Mouse (Mus musculus): ENCODE data around the gene Nps. TPM values are rescaled to one million over a fixed set of nuclear protein-coding genes. Genes with fewer than 3 reads are reported as not detected.
"Not testable (repeated sequence)": the region's sequence is repeated elsewhere in the genome, so short reads cannot be mapped to it uniquely, and the experiment has no call there.

The Nps gene
- not detected for total RNA-seq (2021)
- long read RNA-seq, experiment 1: 0 reads
- long read RNA-seq, experiment 2: 0 reads

DNA sequence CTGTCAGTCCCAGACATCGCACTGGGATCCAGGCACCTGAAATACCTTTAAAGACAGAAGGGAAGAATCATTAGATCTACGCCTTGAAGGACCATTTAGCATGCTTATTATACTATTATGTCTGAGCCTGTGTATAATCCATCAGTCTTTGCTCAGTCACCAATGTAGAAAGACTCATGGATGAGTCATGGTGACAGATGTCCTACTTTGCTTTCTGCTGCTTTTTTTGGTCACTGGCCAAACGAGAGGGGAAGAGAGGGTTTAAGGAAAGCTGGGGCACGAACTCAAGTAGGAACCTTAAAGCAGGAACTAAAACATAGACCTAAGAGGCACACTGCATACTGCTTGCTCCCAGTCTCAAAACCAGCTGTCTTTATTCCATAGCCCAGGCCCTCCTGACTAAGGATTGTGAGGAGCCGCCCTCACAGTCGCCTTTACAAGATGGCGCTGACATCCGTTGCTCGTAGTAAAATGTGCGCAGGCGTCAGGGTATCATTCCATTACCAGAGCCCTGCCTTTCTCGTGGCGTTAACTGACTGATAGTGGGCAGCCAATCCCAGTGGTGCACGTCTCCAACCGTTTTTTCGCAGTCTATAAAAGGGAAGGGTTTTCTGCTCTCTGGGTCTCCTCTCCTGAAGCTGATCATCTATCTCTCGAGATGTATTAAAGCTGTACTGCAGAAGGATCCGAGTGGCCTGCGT lies at the start of gene Nps:
TSS of gene Nps (plus strand) at position 651 of the 701 bp plus-strand sequence.
- DNase-seq (ENCODE audit: low spot score in 2 of 2): not testable (repeated sequence)

GRCm38 (mm10) chr7:135208947-135209567 lies 49.4 kb upstream of the Nps start:
- DNase-seq (ENCODE audit: low spot score in 2 of 2): no peak

- DNase-seq (ENCODE audit: low spot score in 2 of 2): no peak
Observed at GRCm38 (mm10) chr7:135210296-135210695, 48.2 kb upstream of the Nps start.

- no peak for DNase-seq (ENCODE audit: low spot score in 2 of 2)
Observed at GRCm38 (mm10) chr7:135210831-135211230, 47.7 kb upstream of the Nps start.

DNA sequence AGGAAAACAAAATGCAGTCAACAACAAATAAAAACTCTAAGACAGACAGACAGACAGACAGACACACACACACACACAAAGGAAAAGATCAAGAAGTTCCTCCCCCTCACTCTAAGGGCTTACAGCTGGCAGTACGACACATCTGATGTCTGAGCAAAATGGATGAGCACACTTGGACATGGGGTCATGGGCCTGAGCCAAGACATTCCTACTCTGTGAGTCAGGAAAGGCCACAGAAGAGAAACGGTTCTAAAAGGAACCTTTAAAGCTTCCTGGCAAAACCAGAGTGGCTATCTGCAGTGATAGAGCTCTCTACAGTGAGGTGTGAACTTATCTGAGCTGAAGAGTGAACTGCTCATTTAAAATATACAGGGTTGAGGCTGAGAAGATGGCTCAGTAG lies 46.0 kb upstream of the Nps start:
- DNase-seq (ENCODE audit: low spot score in 2 of 2): no peak

GRCm38 (mm10) chr7:135221475-135221874 lies 37.0 kb upstream of the Nps start:
- no peak for DNase-seq (ENCODE audit: low spot score in 2 of 2)

DNA sequence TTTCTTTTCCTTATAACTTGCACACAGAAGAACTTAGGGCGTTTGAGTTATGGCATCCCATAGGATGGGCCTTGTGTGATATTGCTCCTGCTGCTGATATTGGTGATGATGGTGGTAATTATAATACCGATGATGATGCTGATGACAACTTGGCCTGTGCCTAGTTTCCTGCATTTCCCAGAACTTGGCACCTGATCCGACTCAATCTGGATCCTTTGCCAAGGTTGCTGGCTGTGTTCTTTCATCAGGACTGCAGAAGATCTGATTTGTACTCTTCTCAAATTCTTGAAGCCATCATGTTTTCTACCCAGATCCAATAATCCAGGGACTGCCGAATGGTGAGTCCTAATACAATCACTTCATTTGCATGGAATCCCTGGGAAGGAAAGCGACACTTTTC lies 32.5 kb upstream of the Nps start:
- DNase-seq (ENCODE audit: low spot score in 2 of 2): no peak

- no peak for DNase-seq (ENCODE audit: low spot score in 2 of 2)
Observed at GRCm38 (mm10) chr7:135237152-135237551, 21.4 kb upstream of the Nps start.

DNA sequence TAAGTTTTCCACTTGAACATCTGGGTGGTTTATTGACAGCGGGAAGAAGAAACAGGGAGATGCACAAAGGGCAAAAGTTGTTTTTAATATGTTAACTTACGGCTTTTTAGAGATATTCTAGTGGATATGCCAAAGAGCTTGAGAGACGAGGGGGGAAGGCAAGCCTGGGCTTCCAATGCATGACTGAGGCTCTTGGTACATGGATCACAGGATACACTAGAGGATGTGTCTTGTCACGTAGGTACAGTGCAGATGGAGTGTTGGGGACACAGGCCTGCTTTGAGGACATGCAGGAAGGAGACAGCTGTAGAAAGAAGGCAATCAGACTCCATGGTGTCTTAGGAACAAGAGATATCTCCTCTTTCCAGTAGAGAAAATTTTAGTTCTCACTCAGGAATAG lies 19.1 kb upstream of the Nps start:
- no peak for DNase-seq (ENCODE audit: low spot score in 2 of 2)

- DNase-seq (ENCODE audit: low spot score in 2 of 2): no peak
Observed at GRCm38 (mm10) chr7:135240006-135240405, 18.5 kb upstream of the Nps start.

DNA sequence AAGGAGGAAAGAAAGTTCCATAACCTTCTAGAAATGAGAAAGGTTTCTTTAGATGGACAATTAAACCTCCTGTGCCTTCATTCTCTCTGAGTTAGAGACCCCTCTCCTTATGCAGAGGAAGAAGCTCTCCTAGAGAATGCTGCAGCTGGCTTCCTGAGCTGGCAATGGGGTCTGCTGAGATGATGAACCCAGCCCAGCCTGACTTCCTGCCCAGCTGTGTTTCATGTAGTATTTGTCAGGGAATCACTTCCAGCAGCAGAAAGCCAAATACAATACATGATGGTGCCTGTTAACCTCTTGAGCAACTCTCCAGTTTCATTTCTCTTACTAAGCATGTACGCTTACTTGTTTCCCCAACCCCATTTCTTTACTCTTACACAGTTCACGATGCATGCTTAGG lies 17.9 kb upstream of the Nps start:
- DNase-seq (ENCODE audit: low spot score in 2 of 2): no peak

DNA sequence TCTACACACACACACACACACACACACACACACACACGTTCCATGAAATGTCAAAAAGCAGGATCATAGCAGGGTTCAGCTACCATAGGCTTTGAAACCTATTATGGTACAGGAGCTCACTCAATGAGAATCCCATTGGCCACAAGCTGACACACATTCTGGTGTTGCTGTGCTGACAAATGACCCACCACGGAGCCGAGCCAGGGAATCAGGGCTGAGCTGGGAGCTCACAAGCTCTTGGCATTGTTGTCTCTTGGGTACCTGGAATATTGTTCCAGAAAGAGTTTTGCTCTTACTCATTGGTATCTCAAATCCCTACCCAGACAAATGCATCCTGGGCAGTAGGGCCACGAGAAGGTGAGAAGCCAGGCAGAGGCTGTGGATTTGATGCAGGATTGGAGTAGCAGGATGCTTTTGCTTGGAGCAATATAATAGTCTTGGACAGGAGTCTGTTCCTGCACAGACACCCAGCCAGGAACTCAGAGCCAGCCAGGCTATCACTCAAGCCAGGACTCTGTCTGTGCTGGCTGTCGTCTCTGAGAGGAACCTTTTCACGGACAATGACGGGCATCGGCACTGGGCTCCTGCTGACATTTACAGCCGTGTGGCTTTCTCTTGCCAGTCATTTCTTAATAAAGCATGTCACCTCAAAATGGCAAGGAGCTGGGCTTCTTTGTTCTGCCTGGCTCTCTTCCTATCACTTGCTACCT lies 14.2 kb upstream of the Nps start:
- no peak for DNase-seq (ENCODE audit: low spot score in 2 of 2)

DNA sequence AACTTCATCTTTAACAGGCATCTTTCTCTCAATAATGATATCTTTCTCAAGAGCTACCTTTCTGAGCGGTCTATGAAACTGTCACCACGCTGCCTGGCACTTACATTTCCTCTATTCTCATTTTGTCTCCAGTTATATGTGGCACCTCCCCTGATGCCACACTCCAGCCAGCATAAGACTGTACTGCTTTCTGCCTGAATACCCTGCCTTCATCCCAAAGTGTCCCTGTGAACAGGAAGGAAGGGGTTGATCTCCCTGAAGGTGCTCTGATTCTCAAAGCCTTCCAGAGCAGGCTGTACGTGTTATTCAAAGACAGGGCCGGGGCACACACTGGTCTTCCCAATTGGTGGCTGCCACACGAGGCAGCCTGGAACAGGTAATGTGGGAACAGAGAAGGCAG lies 12.1 kb upstream of the Nps start:
- DNase-seq (ENCODE audit: low spot score in 2 of 2): no peak

DNA sequence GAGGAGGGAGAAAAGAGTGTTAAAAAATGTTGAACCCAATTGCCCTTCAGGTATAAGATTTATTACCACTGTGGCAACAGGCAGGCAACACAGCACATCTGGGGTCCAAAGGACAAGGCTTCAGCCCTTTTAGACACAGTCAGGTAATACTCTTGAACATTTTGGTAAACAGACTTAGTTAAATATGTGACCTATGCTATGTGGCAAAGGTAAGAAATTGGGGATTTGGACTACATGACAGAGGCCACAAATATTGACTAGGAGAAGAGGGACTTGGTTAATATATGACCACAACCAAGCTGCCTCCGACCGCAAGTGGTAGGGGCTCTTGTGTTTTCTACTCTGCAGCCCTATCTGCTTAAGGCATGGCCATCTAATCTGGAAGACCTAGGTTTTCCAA lies 5.3 kb upstream of the Nps start:
- no peak for DNase-seq (ENCODE audit: low spot score in 2 of 2)

- no peak for DNase-seq (ENCODE audit: low spot score in 2 of 2)
Observed at GRCm38 (mm10) chr7:135254423-135254822, 4.1 kb upstream of the Nps start.

- DNase-seq (ENCODE audit: low spot score in 2 of 2): no peak
Observed at GRCm38 (mm10) chr7:135271011-135271410, 12.5 kb downstream of the Nps start.

DNA sequence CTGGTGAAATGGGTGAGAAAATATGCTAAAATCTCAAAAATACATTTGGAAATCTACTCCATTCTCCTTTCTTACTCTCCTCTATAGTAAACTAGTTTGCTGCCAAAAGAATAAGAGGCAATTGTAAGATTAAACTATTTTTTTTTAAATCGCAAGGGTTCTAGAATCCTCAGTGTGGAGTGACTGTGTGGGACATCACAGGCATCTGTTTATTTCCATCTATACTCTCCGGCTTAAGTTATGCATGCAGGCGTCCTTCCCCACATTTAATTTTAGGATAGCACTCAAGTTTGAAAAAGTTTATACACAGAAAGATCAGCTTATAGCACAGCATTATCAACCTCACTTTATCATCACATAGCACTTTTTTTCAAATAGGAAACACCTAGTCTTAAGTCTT lies 24.7 kb downstream of the Nps start:
- DNase-seq (ENCODE audit: low spot score in 2 of 2): no peak

DNA sequence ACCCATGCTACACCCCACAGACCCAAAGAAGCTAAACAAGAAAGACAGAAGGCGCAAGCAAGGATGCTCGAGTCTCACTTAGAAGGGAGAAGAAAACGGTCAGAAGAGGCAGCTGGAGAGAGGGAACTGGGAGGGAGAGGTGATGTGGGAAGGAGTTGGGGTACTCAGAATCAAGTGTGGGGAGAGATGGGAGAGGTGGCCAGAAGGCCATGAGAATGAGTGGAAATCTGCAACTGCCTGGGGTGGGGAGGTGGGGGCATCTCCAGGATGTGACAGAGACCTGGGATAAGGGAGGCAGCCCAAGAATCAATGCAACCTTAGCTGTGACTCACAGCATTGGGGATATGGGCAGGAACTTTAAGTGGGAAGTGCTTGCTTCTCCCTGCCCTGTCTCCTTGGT lies 31.5 kb downstream of the Nps start:
- no peak for DNase-seq (ENCODE audit: low spot score in 2 of 2)

- peak in 1 of 2 experiments; percentile 9 for DNase-seq (ENCODE audit: low spot score in 2 of 2)
Observed at GRCm38 (mm10) chr7:135291646-135292236, 33.2 kb downstream of the Nps start.

GRCm38 (mm10) chr7:135294498-135294897 lies 36.0 kb downstream of the Nps start:
- DNase-seq (ENCODE audit: low spot score in 2 of 2): no peak

DNA sequence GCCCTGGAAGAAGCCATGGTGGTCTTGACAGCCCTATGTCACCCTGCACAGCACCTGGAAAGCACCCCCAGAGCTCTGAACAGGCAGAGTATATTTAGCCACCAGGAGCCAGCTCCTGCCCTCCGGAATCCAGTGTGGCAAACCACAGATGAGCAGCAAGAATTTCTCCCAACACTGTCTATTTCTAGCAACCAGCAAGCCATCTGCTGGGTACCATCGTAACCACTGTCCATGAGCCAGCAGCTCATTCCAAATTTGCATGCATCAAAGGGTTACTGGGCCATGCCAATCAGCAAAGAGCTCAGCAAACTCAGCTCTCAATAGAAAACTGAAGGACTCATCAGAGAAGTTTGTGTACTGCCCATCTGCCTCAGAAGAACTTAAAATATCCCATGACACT lies 46.0 kb downstream of the Nps start:
- peak; percentile 8 to 19 for DNase-seq (ENCODE audit: low spot score in 2 of 2)
